Mouse (Mus musculus) cerebellum, postnatal 4 days (tissue): ENCODE measurements around the gene Optn.
"Not testable (repeated sequence)": the region's sequence is repeated elsewhere in the genome, so short reads cannot be mapped to it uniquely, and the experiment has no call there.

Experiments used
- DNase-seq, 2 experiments: peaks; one replicate each; pipeline ENCODE4 v3.0.0; 2022; ENCODE audit warnings: low spot score in 2 of 2, mixed read lengths in 1 of 2

Gene Optn

DNA sequence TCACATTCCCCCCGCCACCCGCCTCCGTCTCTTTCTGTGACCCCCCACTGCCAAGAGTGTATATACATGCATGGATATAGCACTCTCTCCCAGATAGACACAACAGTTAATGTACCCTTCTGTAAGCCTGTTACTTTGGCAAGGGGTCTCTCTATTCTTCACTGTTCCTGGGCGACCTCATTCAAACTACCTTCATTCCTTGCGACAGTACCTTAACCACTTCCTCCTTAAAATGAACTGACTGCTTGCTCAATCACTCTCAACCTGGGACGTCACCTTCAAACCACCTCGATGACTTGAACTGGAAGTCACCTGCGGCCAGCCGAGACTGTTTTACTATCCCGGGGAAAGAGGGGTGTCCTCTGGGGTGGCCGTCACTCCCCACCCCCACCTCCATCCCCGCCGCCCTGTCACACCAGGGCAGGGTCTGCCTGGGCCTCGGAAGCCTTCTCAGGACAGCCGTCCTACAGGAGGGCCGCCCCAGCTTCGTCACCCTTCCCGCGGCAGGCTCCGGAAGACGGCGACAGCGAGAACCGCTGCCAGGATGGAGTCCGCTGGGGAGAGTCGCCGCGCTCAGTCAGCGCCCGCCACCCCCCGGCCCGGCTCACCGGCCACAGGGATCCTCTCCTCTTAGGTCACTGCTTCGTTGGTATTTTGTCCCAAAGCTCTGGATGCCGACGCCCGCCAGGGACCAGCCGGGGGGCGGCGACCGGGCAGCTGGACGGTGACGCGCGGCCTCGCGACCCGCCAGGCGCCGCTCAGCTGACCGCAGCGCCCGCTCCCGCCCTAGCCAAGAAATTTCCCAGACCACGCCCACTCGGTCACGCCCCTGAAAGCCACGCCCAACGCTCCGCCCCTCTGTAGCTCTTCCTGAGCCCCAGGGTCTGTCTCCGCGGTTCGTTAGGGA is at the start of gene Optn:
Optn (minus strand) TSS at position 753 of the 907 bp plus-strand sequence.
- peak; percentile 80 to 88 for DNase-seq

DNA sequence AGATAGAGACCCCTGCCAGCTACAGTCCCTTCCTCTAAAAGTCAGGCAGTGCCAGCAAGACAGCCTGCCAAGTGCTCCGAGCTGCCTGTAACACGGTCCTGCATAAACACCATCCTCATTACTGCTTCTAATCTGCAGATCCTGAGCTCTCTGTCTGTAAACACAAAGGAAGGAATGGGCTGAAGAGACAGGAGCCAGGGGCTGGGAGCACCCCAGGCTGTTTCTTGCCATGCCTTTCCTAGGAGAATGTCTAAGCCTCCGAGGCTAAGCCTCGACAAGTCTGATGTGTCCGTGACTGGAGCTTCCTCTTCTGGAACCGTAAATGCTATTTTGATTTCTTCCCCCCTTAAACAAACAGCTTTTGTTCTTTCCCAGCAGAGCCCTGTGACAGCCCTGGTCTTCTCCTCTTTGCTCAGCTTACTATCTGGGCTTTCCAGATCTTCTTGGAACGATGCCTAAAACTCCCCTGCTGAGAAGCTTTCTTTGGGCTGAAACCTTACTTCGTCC is 49.0 kb upstream of the Optn start:
- DNase-seq: peak in 1 of 2 experiments; percentile 13

DNA sequence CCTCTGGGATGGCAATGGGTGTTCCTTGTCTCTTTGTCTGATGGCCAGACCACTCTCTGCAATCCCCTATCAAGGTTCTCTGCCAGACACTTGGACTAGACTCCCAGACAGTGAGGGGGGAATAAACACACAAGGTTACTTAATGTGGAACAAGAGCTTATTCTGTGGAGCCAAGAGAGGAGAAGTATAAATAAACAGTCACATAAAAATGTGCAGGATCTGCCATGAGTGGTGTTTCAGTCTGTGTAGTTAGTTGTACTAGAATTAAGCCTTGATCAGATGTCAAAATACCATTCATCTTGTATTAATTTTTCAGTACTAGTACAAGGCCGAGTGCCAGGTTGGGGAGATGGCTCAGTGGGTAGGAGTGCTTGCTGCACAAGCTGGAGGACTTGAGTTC is 39.0 kb upstream of the Optn start:
- no peak for DNase-seq

DNA sequence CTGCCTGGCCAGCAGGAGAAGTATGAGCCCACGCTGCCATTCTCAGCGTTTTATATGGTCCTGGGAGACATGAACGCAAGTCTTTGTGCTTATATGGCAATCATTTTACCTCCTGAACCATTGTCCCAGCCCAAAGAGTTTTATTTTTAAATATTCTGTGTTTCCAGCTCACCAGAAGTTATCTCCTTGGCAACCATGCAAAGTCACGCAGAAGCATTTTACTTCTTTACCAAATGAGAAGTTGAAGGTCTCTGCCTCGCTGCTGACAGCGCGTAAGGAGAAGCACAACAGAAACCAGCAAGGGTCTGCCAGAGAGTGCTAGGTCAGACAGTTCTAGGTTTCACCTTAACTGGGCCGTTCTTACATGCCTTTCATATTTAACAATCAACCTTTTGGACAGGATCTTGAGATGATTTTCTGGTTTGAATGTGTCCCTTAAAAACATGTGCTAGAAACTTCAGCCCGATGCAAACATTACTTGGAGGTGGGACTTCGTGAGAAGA is 37.9 kb upstream of the Optn start:
- DNase-seq: no peak

DNA sequence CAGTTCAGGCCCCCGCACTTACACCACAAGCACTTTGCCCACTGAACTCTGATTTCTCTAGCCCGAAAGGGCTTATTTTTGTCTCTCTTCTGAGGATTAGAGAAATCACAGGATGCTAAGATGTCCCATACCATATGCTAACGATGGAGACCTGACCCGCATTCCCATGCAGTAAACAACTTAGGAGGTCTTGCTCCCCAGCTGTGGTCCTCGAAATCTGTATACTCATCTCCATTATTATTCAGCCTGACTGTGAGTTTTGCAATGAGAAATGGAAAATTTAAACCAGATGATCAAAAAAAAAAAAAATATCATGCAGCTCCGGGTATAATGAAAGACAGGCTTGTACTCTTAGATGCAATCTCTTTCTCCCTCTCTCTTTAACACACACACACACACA is 35.3 kb upstream of the Optn start:
- no peak for DNase-seq

DNA sequence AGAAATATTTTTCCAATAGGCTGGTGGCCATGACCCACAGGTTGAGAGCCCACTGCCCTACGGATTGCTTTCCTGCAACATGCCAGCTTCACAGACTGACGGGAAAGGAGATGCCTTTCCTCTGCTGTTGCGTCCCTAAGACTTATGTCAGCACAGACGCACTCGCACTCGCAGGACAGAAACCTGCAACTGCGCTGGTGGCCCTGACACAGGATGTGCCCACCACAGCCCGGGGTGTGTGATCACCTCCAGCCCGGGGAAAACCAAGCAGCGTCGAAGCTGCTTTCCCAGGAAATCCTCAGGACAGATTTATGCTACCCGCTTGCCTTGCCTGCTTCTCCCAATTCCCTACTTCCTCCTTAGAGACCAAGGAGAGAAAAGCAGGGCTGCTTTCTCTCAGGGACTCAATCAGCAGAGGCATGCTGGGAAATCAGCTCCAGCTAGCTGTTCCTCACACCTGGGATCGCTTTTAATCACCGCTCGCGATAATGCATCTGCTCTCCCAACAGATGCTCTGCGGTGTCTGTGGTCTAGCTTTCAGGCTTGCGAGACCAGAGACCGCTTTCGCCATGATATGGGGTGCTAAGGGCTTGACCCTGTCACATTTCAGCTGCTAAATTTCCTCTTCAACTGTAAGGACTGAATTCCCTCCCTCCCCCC is 34.1 kb upstream of the Optn start:
- DNase-seq: no peak

DNA sequence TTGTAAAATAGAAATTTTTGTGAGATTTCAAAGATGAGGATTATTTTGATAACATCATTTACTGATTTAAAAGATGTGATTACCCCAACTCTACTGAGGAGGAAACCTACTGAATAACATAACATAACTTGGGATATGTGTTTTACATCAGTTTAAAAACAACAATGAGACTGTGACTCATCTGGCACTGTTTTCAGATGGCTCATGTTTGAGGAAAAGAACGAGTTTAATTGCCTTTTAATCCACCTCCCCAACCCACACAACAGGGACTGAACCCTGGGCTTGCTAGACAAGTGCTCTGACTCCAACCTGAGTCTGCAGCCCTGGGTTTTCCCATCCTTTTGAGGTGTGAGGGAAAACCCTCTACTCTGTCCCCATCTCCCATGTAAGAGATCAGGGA is 31.5 kb upstream of the Optn start:
- no peak for DNase-seq

DNA sequence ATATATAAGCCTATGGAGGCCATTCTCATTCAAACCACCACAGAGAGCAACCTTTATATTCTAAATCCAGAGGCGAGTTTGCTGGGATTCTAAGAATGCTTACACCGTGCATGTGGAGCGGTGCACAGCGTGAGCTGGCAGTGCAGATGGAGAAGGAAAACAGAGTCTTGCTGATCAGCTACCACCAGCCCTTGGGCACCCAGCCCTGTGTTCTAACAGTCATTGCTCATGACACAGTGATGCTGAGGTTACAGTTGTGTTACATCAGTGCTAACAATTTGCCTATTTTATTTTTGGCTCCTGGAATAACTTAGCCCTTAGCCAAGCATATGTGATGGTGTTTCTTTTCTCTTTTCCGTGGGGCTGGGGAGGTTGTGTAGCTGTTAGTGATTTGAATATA is 31.0 kb upstream of the Optn start:
- DNase-seq: no peak

DNA sequence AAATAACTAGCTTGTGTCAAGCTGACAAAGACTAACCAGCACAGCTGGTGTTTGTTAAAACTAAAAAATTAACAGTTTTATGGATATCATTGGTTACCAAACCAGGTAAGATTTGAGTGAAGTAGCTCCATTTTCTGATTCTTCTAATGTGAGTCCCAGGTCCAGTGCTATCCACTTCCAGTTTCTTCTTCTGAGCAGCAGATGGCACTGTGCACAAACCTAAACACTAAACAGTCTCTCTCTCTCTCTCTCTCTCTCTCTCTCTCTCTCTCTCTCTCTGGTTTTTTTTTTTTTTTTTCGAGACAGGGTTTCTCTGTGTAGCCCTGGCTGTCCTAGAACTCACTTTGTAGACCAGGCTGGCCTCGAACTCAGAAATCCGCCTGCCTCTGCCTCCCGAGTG is 26.5 kb upstream of the Optn start:
- DNase-seq: not testable (repeated sequence)

DNA sequence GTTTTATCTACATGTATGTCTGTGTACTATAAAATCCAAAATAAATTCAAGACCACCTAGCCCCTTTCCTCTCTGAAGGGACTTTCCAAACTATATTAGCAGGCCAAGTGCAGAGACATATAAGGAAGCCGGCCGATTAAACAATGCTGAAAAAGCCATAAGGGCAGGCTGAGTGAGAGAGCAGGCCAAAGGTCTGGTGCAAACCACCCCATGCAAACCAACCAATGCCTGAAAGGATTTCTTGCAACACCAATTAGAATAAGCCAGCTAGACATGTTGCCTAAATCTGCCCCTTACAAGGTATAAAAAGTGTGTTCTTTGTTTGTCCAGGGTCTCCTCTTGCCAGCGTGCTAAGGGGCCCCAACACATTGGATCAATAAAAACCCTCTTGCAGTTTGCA is 23.8 kb upstream of the Optn start:
- DNase-seq: no peak

DNA sequence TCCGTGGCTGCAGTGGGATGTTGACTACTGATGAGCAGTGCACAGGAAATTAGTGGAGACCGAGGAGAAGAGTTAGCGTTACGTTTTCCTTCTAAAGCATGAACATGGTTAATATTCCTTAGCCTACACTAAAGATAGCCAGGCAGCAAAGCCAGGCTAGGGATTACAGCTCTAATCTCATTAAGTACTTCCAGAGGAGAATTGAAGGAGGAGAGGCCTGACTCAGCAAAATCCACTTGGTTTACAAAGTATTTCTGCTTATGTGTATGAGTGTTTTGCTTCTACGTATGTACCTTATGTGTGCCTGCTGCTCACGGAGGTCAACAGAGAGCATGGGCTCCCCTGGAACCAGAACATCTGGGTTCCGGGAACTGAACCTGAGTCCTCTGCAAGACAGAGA is 19.9 kb upstream of the Optn start:
- DNase-seq: no peak

DNA sequence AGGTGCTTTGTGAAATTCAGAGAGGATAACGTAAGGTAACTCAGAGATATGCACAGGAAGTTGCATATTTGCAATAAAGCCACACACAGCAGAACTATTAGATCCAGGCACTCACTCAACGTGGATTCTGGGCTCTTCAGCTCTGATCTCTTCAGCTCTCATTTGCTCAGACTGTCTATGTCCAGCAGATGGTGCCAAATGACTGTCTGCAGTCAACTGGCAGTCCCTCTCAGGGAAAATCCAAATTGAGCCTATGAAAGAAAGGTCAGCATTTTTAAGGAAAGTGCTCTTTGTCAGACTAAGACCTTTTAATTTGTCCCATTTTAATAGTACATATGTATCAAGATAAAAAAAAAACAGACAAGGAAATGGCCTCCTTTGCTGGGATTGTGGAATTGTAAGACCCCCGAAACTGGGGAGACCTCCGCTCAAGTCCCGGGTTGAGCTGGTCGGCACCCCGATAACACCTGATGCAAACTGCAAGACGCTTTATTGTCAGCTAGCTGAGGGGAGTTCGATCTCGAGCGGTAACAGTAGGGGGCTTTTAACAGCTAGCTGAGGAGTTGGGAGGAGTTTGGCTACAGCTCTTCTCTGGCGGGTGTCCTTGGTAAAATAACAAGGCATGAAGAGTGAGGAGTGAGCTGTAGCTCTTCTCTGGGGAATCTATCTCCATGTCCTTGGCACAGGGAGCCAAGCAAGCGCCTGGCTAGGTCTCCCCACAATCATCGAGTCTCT is 16.4 kb upstream of the Optn start:
- peak in 1 of 2 experiments; percentile 44 for DNase-seq

DNA sequence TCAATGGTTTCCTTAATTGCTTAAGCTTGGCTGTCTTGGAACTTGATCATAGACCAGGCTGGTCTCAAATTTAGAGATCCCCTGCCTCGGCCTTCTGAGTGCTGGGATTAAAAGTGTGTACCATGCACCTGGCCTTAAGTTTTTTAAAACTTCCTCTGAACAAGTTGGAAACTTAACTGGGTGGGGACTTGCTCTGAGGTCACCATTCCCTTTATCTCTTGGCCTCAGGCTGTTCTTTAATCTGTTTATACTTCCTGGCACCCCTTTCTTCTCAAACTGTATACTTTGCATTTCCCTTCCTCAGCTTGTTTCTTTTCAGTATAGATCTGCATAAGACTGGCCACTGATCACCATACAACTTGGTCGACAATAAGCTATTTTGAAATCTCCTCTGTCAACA is 14.1 kb upstream of the Optn start:
- no peak for DNase-seq

DNA sequence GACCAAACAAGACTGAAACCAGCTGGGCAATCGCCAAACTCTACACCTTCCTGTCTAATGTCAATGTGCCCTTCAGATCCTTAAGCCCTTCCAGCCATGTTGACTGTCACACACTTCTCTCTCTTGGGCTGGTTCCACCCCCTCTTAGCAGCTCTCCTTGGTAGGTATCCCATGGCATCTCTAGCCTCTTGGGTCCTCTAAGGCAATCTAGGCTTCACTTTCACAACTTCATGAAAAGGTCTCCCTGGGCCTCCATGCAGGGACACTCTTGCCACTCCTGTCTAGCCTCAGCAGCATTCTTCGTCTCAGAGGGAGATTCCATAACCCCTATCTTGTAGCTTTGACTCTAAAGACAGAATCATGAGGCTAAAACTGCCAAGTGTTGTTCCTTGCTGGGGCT is 13.6 kb upstream of the Optn start:
- no peak for DNase-seq

DNA sequence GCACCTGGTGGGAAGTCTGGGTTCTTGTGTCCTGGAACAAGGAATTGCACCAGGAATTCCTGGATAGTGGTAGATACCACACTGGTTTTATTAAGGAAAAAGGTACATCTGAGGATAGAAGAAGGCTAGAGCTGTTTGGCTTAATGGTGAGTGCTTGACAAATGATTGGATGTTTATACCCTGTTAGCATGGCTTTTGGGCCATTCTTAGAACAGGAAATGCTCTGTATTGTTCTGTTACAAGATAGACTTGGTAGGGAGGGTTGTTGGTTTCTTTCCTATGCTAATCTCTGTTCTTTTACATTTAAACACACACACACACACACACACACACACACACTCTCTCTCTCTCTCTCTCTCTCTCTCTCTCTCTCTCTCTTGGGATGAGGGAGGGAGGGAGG is 12.0 kb upstream of the Optn start:
- DNase-seq: no peak

DNA sequence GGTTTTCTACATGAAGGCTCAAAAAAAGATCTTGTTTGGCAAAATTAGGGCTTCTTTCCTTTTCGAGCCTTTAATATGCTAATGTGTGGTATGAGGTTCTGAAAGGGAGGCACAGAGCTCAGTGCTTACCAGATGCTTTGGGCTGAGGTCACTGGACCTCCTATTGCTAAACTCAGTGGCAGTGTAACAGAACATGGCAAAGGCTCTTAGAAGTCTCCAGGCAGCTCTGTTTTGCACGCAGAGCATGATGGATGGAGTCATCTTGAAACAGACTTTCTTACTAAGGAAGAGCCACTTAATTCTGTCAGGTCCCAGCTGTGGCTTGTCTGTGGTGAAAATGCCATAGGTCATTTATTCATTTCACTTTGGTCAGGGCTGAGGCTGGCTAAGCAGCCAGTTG is 11.6 kb upstream of the Optn start:
- DNase-seq: no peak

DNA sequence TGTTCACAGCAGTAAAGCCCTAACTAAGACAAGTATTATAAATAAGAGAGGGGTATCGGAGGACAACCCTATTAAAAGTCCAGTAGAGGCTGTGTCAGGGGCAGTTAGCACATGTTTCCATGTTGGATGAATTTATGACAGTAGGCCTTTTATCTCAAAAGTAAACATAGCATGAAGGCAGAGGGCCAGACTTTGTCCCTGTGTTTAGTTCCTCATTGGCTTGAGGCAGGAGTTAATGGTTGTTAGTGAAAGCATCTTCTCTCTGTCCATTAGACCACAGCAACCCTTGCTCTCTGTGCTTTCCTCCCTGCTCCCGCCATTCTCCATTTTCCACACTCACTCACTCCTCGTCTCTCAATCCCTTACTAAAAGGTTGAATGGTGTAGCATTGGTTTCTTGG is 9.9 kb upstream of the Optn start:
- DNase-seq: no peak

DNA sequence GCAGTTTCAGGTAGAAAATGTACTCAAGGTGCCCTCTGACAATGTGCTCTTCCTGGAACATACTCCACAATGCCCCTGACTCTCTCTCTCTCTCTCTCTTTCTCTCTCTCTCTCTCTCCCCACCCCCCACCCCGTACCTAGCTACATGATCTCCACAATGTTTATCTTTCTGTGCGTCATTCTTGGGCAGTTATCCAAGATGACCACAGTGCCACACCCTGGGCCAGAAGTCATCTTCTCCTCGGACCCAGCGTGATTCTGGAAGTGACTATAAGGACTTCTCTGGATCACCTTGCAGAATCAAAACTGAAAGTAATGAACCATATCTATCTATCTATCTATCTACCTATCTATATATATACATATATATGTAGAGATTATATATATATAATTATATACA is 4.1 kb upstream of the Optn start:
- DNase-seq: no peak

DNA sequence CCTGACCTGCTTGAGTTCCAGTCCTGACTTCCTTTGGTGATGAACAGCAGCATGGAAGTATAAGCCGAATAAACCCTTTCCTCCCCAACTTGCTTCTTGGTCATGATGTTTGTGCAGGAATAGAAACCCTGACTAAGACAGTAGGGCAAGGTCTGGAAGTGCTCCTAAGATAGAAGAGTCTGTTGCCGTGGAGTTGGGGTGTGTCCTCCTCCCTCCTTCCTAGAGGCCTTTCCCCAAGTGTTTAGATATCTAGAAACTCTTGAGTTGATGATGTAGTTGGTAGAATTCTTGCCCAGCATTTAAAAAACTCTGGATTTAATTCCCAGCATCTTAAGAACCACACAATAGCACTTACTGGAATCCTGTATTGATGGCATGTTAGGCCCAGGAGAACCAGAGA is 3.4 kb upstream of the Optn start:
- not testable (repeated sequence) for DNase-seq

DNA sequence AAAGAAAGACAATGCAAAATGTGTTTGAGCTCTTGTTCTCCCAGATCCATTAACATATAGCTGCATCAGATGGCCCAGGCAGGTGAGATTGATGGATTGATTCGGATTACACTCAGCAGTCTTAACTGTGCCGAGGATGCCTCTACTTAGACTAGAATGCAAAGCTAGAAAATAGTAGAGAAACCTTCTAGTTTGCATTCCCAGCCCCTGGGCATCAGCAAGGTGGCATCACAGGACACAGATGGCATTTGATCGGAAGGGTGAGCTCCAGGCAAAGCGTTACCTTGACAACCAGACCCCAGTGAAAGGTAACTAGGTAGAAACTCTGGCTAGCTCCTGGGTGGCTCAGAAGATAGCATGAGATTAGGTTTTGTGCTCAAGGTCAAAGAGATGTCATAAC is 396 bp upstream of the Optn start:
- DNase-seq: peak in 1 of 2 experiments; percentile 22

DNA sequence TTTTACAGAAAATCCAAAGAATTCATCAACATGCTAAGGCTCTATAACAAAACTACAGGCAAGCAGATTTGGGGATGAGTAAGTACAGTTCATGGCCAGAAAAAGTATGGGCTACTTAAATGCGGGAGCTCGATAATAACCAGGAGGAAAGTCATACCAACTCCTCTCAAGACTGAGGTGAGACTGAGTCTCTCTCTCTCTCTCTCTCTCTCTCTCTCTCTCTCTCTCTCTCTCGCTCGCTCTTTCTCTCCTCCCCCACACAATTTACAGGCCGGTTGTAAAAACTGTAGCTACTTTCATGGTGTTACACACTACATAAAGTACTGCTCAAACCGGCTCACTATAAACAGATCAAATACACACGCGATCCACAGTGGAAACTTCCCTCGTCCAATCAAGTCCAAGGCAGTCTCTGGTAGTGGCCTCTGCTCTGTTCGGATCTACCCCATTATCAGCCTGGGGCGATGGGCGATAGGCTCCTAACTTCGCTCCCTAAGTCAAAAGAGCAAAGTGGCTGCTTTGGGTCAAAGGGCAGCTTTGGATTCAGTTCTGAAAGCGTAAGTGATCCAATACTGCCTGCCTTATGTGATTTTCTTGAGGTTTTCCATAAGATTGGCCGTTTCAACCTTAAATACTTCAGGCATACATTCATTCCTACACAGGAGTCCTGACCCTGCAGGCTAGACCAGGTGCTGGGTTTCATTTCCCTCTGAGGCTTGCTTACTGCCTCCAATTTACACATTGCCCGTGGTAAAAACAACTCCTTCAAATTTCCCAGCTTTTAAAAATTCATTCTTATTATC is 1.2 kb downstream of the Optn start:
- DNase-seq: no peak
